Mouse (Mus musculus): Measurements from ENCODE around the gene Rcc1l. TPM values are rescaled to one million over a fixed set of nuclear protein-coding genes. Genes with fewer than 3 reads are reported as not detected.

Gene Rcc1l
- total and polyA plus RNA-seq, 3 experiments = 9.2 to 16.0 (median 12.6) TPM

DNA sequence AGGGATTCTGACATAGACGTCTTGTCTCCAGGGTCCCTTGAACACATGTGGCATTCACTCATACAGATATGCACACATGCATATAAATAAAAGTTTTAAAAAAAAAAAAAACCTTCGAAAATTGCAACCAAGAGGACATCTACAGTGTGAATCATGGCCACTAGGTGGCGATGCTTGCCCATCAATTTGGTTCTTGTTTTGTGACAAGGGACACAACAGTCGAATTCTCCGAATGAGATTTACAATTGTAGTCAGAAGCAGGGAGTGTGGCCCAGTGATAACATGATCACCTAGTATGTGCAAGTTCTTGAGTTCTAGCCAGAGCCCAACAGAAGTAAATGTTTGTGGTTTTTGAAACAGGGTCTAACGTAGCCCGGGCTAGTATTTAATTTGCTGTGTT, 3.3 kb upstream of the Rcc1l start:
- H3K4me1 ChIP-seq (ENCODE audit: insufficient read depth, low read depth, low read length) = peaks cover 46% of the 10 kb centered on the region
- no peak for ATAC-seq (ENCODE audit: extremely low read depth, insufficient number of reproducible peaks, low FRiP score, poor library complexity, severe bottlenecking)

DNA sequence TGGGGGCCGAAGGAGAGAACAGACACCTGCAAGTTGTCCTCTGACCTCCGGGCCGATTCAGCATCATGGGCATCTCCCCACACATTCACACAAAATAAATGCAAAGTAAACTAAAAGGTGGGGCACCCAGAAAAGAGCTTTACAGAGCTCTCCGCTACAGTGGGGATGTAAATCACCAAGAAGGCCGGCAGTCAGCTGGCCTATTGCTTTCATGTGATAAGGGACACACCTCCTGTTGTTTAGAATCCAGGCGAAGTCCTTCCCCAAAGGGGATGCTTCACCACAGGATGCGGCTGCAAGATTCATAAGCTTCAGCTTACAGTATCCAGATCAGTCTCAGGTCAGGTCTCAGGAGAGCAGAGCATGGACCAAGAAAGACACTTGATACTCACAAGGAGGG, 2.0 kb upstream of the Rcc1l start:
- ATAC-seq (ENCODE audit: extremely low read depth, insufficient number of reproducible peaks, low FRiP score, poor library complexity, severe bottlenecking) = no peak
- no peak overlapping the region for H3K4me3 ChIP-seq (ENCODE audit: low read depth, low read length)
- no peaks in the 10 kb centered on the region for H3K9me3 ChIP-seq (replicated peaks)
- TF ChIP-seq GATA1 (IDR thresholded peaks at IDR 0.05; ENCODE audit: borderline replicate concordance, low read length) (no peak), TAL1 (conservative IDR thresholded peaks at IDR 0.05; ENCODE audit: low read depth, low read length) (no peak), POLR2AphosphoS5 (IDR thresholded peaks at IDR 0.05; ENCODE audit: insufficient replicate concordance, low read depth, low read length) (no peak), CTCF (IDR thresholded peaks at IDR 0.05; ENCODE audit: low read depth, low read length) (no peak), GATA2 (IDR thresholded peaks at IDR 0.05; ENCODE audit: borderline replicate concordance, low read depth, low read length) (no peak)
- no peaks in the 10 kb centered on the region for H3K27me3 ChIP-seq (ENCODE audit: insufficient read depth, low read length)
- H3K36me3 ChIP-seq (replicated peaks) = peaks cover 20% of the 10 kb centered on the region
- DNase-seq (ENCODE audit: low spot score) = no peak
- peaks cover 55% of the 10 kb centered on the region for H3K4me1 ChIP-seq (ENCODE audit: insufficient read depth, low read depth, low read length)

More for the DNA sequence above, 3.3 kb upstream of the Rcc1l start:
- H3K4me3 ChIP-seq (ENCODE audit: low read depth, low read length) = no peak overlapping the region
- H3K27me3 ChIP-seq (ENCODE audit: insufficient read depth, low read length) = no peaks in the 10 kb centered on the region
- peak; percentile 56 for TF ChIP-seq CTCF (IDR thresholded peaks at IDR 0.05; ENCODE audit: low read depth, low read length)
- TF ChIP-seq TAL1 (conservative IDR thresholded peaks at IDR 0.05; ENCODE audit: low read depth, low read length) = no peak
- no peak for TF ChIP-seq GATA2 (IDR thresholded peaks at IDR 0.05; ENCODE audit: borderline replicate concordance, low read depth, low read length)
- peak; percentile 40 for DNase-seq (ENCODE audit: low spot score)
- peaks cover 8% of the 10 kb centered on the region for H3K36me3 ChIP-seq (replicated peaks)
- no peaks in the 10 kb centered on the region for H3K9me3 ChIP-seq (replicated peaks)

DNA sequence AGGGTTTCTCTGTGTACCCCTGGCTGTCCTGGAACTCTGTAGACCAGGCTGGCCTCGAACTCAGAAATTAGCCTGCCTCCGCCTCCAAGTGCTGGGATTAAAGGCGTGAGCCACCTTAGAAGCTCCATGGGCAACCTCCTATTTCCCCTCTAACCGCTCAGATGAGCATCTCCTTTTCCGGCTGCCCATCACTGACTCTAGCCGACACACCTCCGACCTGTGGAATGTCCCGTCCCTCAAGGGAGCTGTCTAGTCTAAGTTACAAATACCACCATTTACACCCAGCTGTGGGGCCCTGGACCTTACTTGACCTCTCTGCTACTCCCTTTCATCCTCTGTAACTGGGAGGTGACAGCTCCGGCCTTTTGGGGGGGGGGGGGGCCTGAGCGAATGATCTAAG, 878 bp downstream of the Rcc1l start:
- Histone ChIP-seq H3K27me3 (ENCODE audit: insufficient read depth, low read length) (no peaks in the 10 kb centered on the region), H3K4me1 (ENCODE audit: insufficient read depth, low read depth, low read length) (peaks cover 50% of the 10 kb centered on the region), H3K36me3 (replicated peaks) (peaks cover 39% of the 10 kb centered on the region), H3K4me3 (ENCODE audit: low read depth, low read length) (peak overlapping the region; percentile 87), H3K9me3 (replicated peaks) (no peaks in the 10 kb centered on the region)
- ATAC-seq (ENCODE audit: extremely low read depth, insufficient number of reproducible peaks, low FRiP score, poor library complexity, severe bottlenecking) = 0 out of 2 replicates have a peak, but pooled peaks have one; percentile 16
- TF ChIP-seq CTCF (IDR thresholded peaks at IDR 0.05; ENCODE audit: low read depth, low read length) = no peak
- TF ChIP-seq GATA1 (IDR thresholded peaks at IDR 0.05; ENCODE audit: borderline replicate concordance, low read length) = no peak
- no peak for TF ChIP-seq TAL1 (conservative IDR thresholded peaks at IDR 0.05; ENCODE audit: low read depth, low read length)
- no peak for TF ChIP-seq POLR2AphosphoS5 (IDR thresholded peaks at IDR 0.05; ENCODE audit: insufficient replicate concordance, low read depth, low read length)
- no peak for TF ChIP-seq GATA2 (IDR thresholded peaks at IDR 0.05; ENCODE audit: borderline replicate concordance, low read depth, low read length)
- DNase-seq (ENCODE audit: low spot score) = peak; percentile 25

DNA sequence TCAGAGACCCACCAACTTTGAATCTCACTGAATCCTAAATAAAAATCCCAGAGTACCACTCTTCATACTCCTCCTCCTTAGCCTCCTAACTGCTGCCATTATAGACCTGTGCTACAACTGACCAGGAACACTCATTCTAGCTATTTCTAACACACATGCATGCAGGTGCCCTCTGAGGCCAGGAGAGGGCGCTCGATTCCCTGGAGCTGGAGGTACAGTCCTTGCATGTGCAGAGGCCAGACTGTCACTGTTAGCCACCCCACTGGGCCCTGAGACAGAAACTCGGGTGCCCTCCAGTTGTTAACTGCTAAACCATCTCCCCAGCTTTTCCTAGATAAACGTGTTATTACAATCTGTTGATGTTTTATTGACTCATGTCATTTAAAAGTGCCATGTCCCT, 3.4 kb downstream of the Rcc1l start:
- Histone ChIP-seq H3K9me3 (replicated peaks) (no peaks in the 10 kb centered on the region), H3K4me3 (ENCODE audit: low read depth, low read length) (no peak overlapping the region), H3K27me3 (ENCODE audit: insufficient read depth, low read length) (no peaks in the 10 kb centered on the region), H3K36me3 (replicated peaks) (peaks cover 60% of the 10 kb centered on the region), H3K4me1 (ENCODE audit: insufficient read depth, low read depth, low read length) (peaks cover 43% of the 10 kb centered on the region)
- TF ChIP-seq CTCF (IDR thresholded peaks at IDR 0.05; ENCODE audit: low read depth, low read length) (peak; percentile 76), GATA1 (IDR thresholded peaks at IDR 0.05; ENCODE audit: borderline replicate concordance, low read length) (no peak)
- 0 out of 2 replicates have a peak, but pooled peaks have one; percentile 18 for ATAC-seq (ENCODE audit: extremely low read depth, insufficient number of reproducible peaks, low FRiP score, poor library complexity, severe bottlenecking)
- peak; percentile 35 for DNase-seq (ENCODE audit: low spot score)

DNA sequence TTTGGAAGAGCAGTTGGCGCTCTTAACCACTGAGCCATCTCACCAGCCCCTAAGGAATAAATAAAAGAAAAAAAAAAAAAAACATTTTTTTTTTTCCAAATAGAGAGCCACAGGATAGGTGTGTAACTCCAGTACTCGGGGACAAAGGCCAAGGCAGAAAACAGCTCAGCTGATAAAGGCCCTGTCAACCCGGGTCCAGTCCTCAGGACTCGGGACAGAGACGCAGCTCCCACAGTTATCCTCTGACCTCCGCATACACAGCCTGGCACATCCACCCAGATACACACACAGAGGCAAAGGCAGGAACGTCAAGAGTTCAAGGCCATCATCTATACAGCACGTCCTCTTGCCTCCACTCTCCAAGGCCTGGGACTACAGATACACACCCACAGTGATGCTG, 6.4 kb downstream of the Rcc1l start:
- no peak for DNase-seq (ENCODE audit: low spot score)
- H3K9me3 ChIP-seq (replicated peaks) = no peaks in the 10 kb centered on the region
- ATAC-seq (ENCODE audit: extremely low read depth, insufficient number of reproducible peaks, low FRiP score, poor library complexity, severe bottlenecking) = no peak
- no peak overlapping the region for H3K4me3 ChIP-seq (ENCODE audit: low read depth, low read length)
- H3K4me1 ChIP-seq (ENCODE audit: insufficient read depth, low read depth, low read length) = peaks cover 38% of the 10 kb centered on the region
- TF ChIP-seq CTCF (IDR thresholded peaks at IDR 0.05; ENCODE audit: low read depth, low read length) = no peak
- TF ChIP-seq GATA1 (IDR thresholded peaks at IDR 0.05; ENCODE audit: borderline replicate concordance, low read length) = no peak
- TF ChIP-seq GATA2 (IDR thresholded peaks at IDR 0.05; ENCODE audit: borderline replicate concordance, low read depth, low read length) = no peak
- no peak for TF ChIP-seq POLR2AphosphoS5 (IDR thresholded peaks at IDR 0.05; ENCODE audit: insufficient replicate concordance, low read depth, low read length)
- no peak for TF ChIP-seq TAL1 (conservative IDR thresholded peaks at IDR 0.05; ENCODE audit: low read depth, low read length)
- H3K27me3 ChIP-seq (ENCODE audit: insufficient read depth, low read length) = no peaks in the 10 kb centered on the region
- H3K36me3 ChIP-seq (replicated peaks) = peaks cover 90% of the 10 kb centered on the region

DNA sequence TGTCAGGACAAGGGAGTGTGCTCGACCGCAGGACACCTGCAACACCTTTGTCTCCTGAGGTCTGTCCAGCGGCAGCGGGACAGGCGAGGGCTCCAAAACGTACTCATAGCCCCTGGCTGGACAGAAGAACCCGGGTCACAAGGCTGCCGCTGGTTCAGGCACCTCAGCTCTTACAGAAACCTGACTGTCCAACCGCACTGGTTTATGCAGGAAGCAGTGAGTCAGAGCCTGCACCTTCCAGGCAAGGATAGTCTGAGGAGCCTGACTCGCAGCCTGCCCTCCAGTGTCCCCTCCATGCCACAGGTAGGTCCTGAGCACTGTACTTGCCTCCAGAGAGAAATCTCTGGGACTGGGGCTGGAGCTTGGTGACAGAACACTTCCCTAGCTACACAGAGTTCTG, 7.3 kb downstream of the Rcc1l start:
- Histone ChIP-seq H3K27me3 (ENCODE audit: insufficient read depth, low read length) (no peaks in the 10 kb centered on the region), H3K4me3 (ENCODE audit: low read depth, low read length) (no peak overlapping the region), H3K4me1 (ENCODE audit: insufficient read depth, low read depth, low read length) (peaks cover 31% of the 10 kb centered on the region), H3K9me3 (replicated peaks) (no peaks in the 10 kb centered on the region), H3K36me3 (replicated peaks) (peaks cover 94% of the 10 kb centered on the region)
- no peak for DNase-seq (ENCODE audit: low spot score)
- TF ChIP-seq GATA2 (IDR thresholded peaks at IDR 0.05; ENCODE audit: borderline replicate concordance, low read depth, low read length) (no peak), TAL1 (conservative IDR thresholded peaks at IDR 0.05; ENCODE audit: low read depth, low read length) (no peak), CTCF (IDR thresholded peaks at IDR 0.05; ENCODE audit: low read depth, low read length) (no peak), POLR2AphosphoS5 (IDR thresholded peaks at IDR 0.05; ENCODE audit: insufficient replicate concordance, low read depth, low read length) (no peak), GATA1 (IDR thresholded peaks at IDR 0.05; ENCODE audit: borderline replicate concordance, low read length) (no peak)
- ATAC-seq (ENCODE audit: extremely low read depth, insufficient number of reproducible peaks, low FRiP score, poor library complexity, severe bottlenecking) = no peak

DNA sequence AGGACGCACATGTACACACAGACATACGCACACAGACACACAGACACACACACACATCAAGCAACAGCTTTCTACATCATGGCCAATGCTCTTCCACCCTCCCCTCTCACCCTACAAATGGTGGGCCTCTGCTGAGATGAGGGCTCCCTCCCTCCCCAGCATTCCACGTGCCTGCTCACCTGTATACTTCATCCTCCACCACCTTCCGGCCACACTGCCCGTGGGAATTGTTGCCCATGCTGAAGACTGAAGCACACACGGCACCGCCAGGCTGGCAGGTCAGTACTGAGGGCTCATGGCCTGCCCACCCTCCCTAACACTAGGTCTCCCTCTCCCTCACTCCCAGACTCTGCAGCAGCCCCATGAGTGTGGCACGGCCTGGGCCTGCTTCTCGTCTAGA, 8.5 kb downstream of the Rcc1l start:
- Histone ChIP-seq H3K9me3 (replicated peaks) (no peaks in the 10 kb centered on the region), H3K36me3 (replicated peaks) (peaks cover 94% of the 10 kb centered on the region), H3K4me3 (ENCODE audit: low read depth, low read length) (no peak overlapping the region), H3K4me1 (ENCODE audit: insufficient read depth, low read depth, low read length) (peaks cover 20% of the 10 kb centered on the region), H3K27me3 (ENCODE audit: insufficient read depth, low read length) (no peaks in the 10 kb centered on the region)
- DNase-seq (ENCODE audit: low spot score) = no peak
- ATAC-seq (ENCODE audit: extremely low read depth, insufficient number of reproducible peaks, low FRiP score, poor library complexity, severe bottlenecking) = no peak
- TF ChIP-seq CTCF (IDR thresholded peaks at IDR 0.05; ENCODE audit: low read depth, low read length) = no peak
- TF ChIP-seq TAL1 (conservative IDR thresholded peaks at IDR 0.05; ENCODE audit: low read depth, low read length) = no peak
- no peak for TF ChIP-seq POLR2AphosphoS5 (IDR thresholded peaks at IDR 0.05; ENCODE audit: insufficient replicate concordance, low read depth, low read length)
- TF ChIP-seq GATA2 (IDR thresholded peaks at IDR 0.05; ENCODE audit: borderline replicate concordance, low read depth, low read length) = no peak
- no peak for TF ChIP-seq GATA1 (IDR thresholded peaks at IDR 0.05; ENCODE audit: borderline replicate concordance, low read length)

All from G1E (cell line).